Mouse (Mus musculus) testis, adult 2 months (tissue): ENCODE measurements around the gene Snrnp27. TPM values are rescaled to one million over a fixed set of nuclear protein-coding genes. Genes with fewer than 3 reads are reported as not detected.

Source experiments
- H3K27ac ChIP-seq: fragments of 200-500 bp; 2 replicates; pipeline ENCODE4 v1.5.1; 2012; ENCODE audit warnings: low read depth, low read length; ENCODE audit not compliant: control insufficient read depth, insufficient read depth
- H3K27me3 ChIP-seq: fragments of 200-500 bp; 2 replicates; pipeline ENCODE4 v1.6.1; 2012; ENCODE audit warnings: mild to moderate bottlenecking, low read length, moderate library complexity; ENCODE audit not compliant: control insufficient read depth, insufficient read depth
- H3K36me3 ChIP-seq: fragments of 200-500 bp; 2 replicates; pipeline ENCODE4 v1.6.1; 2012; ENCODE audit warnings: mild to moderate bottlenecking, low read length; ENCODE audit not compliant: control insufficient read depth, insufficient read depth
- H3K4me1 ChIP-seq: fragments of 200-500 bp; 2 replicates; pipeline ENCODE4 v1.6.1; 2012; ENCODE audit warnings: low read length; ENCODE audit not compliant: control insufficient read depth, insufficient read depth
- H3K4me3 ChIP-seq: fragments of 200-500 bp; 2 replicates; pipeline ENCODE4 v1.5.1; 2012; ENCODE audit warnings: low read depth, mild to moderate bottlenecking, low read length, moderate library complexity, mixed read lengths; ENCODE audit not compliant: control insufficient read depth
- CTCF ChIP-seq: fragments of 200-500 bp; IDR thresholded peaks from 2 replicates; pipeline ENCODE4 v1.5.1; 2012; ENCODE audit warnings: low read depth, mild to moderate bottlenecking, inconsistent platforms, low read length, moderate library complexity; ENCODE audit not compliant: control insufficient read depth, insufficient read depth, insufficient replicate concordance
- POLR2A ChIP-seq: fragments of 200-500 bp; IDR thresholded peaks from 2 replicates; pipeline ENCODE4 v1.6.1; 2012; ENCODE audit warnings: low read depth, mild to moderate bottlenecking, inconsistent platforms, low read length, moderate library complexity; ENCODE audit not compliant: control insufficient read depth
- polyA plus RNA-seq: library from polyadenylated mRNA; depleted of rRNA; stranded (reverse); fragments of >200 nt; gene quantifications from 2 replicates; pipeline ENCODE4 v1.2.3, GENCODE M21; 2012

The Snrnp27 gene
- polyA plus RNA-seq, 1 experiment = 18.4 TPM

DNA sequence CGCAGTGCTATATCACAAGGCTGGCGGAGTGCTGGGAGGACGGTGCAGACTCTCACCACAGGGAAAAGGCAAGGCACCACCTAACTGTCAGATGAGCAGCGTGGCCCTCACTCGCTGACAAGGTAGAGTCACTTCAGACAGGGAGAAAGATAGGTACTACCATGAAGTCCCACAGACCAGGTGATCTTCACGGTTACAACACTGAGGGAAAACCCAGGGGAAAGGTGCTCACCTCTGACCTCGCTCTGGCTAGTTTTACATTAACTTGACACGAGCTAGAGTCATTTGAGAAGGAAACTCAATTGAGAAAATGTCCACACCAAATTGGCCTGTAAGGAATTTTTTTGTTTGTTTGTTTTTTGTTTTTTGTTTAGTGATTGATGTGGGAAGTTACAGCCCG is 18.3 kb upstream of the Snrnp27 start:
- Histone ChIP-seq H3K27me3 (no peaks in the 10 kb centered on the region), H3K36me3 (peaks cover 9% of the 10 kb centered on the region), H3K4me1 (no peaks in the 10 kb centered on the region), H3K27ac (no peak overlapping the region), H3K4me3 (no peak overlapping the region)
- TF ChIP-seq CTCF (no peak), POLR2A (no peak)

DNA sequence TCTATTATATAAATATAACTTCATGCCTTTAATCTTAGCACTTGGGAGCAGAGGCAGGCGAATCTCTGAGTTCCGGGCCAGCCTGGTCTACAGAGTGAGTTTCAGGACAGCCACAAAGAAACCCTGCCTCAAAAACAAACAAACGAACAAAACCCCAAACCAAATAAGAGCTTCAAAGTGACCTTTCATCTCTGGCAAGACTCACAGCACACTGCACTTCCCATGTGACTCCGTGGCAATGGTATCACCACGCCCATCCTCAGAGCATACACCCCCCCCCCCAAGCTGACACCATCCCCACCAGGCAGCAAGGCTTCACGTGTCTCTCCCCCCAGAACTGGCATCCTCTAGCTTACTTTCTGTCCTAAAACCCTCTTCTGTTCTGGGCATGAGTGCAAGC is 13.6 kb upstream of the Snrnp27 start:
- Histone ChIP-seq H3K27me3 (no peaks in the 10 kb centered on the region), H3K4me1 (no peaks in the 10 kb centered on the region), H3K27ac (no peak overlapping the region), H3K36me3 (peaks cover 12% of the 10 kb centered on the region), H3K4me3 (no peak overlapping the region)
- no peak for TF ChIP-seq CTCF
- TF ChIP-seq POLR2A = no peak

- Histone ChIP-seq H3K36me3 (peaks cover 9% of the 10 kb centered on the region), H3K4me1 (no peaks in the 10 kb centered on the region), H3K4me3 (no peak overlapping the region), H3K27ac (no peak overlapping the region), H3K27me3 (no peaks in the 10 kb centered on the region)
- TF ChIP-seq CTCF (no peak), POLR2A (no peak)
Observed at GRCm38 (mm10) chr6:86696213-86696612, 11.9 kb upstream of the Snrnp27 start.

GRCm38 (mm10) chr6:86694465-86694864 is 10.1 kb upstream of the Snrnp27 start:
- Histone ChIP-seq H3K27me3 (no peaks in the 10 kb centered on the region), H3K36me3 (peaks cover 6% of the 10 kb centered on the region), H3K27ac (no peak overlapping the region), H3K4me1 (no peaks in the 10 kb centered on the region), H3K4me3 (no peak overlapping the region)
- TF ChIP-seq POLR2A (no peak), CTCF (peak; percentile 46; the same call in 1 of the 2 replicates)

DNA sequence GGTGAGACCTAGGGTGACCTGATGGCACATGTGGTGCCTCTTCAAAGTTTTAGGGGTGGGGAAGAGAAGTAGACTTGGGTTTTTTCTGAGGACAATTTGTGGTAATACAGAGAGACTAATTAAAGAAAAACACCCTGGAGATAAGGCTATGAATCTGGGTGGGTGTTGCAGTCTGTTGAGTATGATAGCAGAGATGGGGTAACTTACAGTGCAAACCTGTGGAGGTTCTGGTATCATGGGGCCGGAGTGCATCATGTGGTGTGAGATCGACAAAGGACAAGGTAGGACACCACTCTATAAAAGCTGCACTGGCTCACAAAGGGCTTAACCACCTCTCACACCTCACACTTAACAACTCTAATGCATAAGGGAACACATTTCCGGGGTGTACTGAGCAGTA is 5.3 kb upstream of the Snrnp27 start:
- no peak overlapping the region for H3K4me3 ChIP-seq
- no peaks in the 10 kb centered on the region; the same call in 1 of the 2 replicates for H3K36me3 ChIP-seq
- no peaks in the 10 kb centered on the region for H3K27me3 ChIP-seq
- TF ChIP-seq POLR2A (no peak), CTCF (no peak)
- no peaks in the 10 kb centered on the region for H3K4me1 ChIP-seq
- H3K27ac ChIP-seq = no peak overlapping the region

GRCm38 (mm10) chr6:86686971-86687370 is 2.6 kb upstream of the Snrnp27 start:
- no peak overlapping the region for H3K4me3 ChIP-seq
- H3K27me3 ChIP-seq = no peaks in the 10 kb centered on the region
- TF ChIP-seq CTCF = no peak
- no peak for TF ChIP-seq POLR2A
- no peaks in the 10 kb centered on the region; the same call in none of the 2 replicates for H3K36me3 ChIP-seq
- H3K27ac ChIP-seq = no peak overlapping the region
- no peaks in the 10 kb centered on the region for H3K4me1 ChIP-seq

- peak overlapping the region; percentile 46; the same call in 1 of the 2 replicates for H3K27ac ChIP-seq
- H3K27me3 ChIP-seq = no peaks in the 10 kb centered on the region
- H3K4me3 ChIP-seq = peak overlapping the region; percentile 97
- no peaks in the 10 kb centered on the region for H3K4me1 ChIP-seq
- no peaks in the 10 kb centered on the region; the same call in 1 of the 2 replicates for H3K36me3 ChIP-seq
- TF ChIP-seq CTCF = no peak
- TF ChIP-seq POLR2A = no peak
Observed at GRCm38 (mm10) chr6:86684655-86685011, 311 bp upstream of the Snrnp27 start.

DNA sequence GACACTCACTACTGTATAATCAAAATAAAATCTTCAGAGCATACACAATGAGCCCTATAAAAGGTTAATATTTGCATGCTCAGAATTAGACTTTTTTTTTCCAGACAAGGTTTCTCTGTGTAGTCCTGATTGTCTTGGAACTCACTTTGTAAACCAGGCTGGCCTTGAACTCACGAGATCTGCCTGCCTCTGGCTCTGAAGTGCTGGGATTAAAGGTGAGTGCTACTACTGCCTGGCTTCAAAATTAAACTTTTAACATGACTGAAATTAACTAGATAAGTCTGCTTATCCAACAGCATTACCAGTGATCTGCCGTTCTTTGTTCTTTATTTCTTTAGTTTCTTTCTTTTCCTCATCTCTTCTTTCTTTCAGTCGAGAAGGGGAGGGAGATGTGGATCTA is 3.0 kb downstream of the Snrnp27 start:
- H3K27ac ChIP-seq = no peak overlapping the region
- H3K36me3 ChIP-seq = peaks cover 2% of the 10 kb centered on the region
- H3K4me3 ChIP-seq = no peak overlapping the region
- TF ChIP-seq CTCF (no peak), POLR2A (no peak)
- H3K4me1 ChIP-seq = no peaks in the 10 kb centered on the region
- H3K27me3 ChIP-seq = no peaks in the 10 kb centered on the region

- H3K4me3 ChIP-seq = no peak overlapping the region
- no peak for TF ChIP-seq CTCF
- no peak for TF ChIP-seq POLR2A
- peaks cover 2% of the 10 kb centered on the region for H3K36me3 ChIP-seq
- no peaks in the 10 kb centered on the region for H3K4me1 ChIP-seq
- no peak overlapping the region for H3K27ac ChIP-seq
- H3K27me3 ChIP-seq = no peaks in the 10 kb centered on the region
Observed at GRCm38 (mm10) chr6:86678341-86678740, 6.0 kb downstream of the Snrnp27 start.
